Mouse (Mus musculus) forebrain, embryonic 10.5 days (tissue): Measurements from ENCODE around the gene Pik3r1. TPM values are rescaled to one million over a fixed set of nuclear protein-coding genes. Genes with fewer than 3 reads are reported as not detected.

Experiments used
- DNase-seq: peaks from one replicate; pipeline ENCODE4 v3.0.0-alpha.2; 2017; ENCODE audit warnings: low spot score; ENCODE audit errors: extremely low spot score
- H3K27ac ChIP-seq: fragments of 300-500 bp; sonication (generic); 2 replicates; pipeline ENCODE4 v1.5.1; 2016; ENCODE audit warnings: mild to moderate bottlenecking
- H3K27me3 ChIP-seq: fragments of 300-500 bp; sonication (generic); 2 replicates; pipeline ENCODE4 v1.6.1; 2016; ENCODE audit warnings: mild to moderate bottlenecking; ENCODE audit not compliant: poor library complexity, severe bottlenecking
- H3K36me3 ChIP-seq: fragments of 300-500 bp; sonication (generic); replicated peaks from 2 replicates; pipeline ENCODE4 v1.6.1; 2016; ENCODE audit warnings: mild to moderate bottlenecking, moderate library complexity
- H3K4me1 ChIP-seq: fragments of 300-500 bp; sonication (generic); 2 replicates; pipeline ENCODE4 v1.6.1; 2016
- H3K4me3 ChIP-seq: fragments of 300-500 bp; sonication (generic); 2 replicates; pipeline ENCODE4 v1.5.1; 2016; ENCODE audit warnings: mild to moderate bottlenecking, moderate library complexity
- H3K9me3 ChIP-seq: fragments of 300-500 bp; sonication (generic); 2 replicates; pipeline ENCODE4 v1.6.1; 2016; ENCODE audit warnings: mild to moderate bottlenecking, moderate library complexity
- WGBS: fragments of 180-500 bp; shearing (Covaris S2); methylation state at CpG from one replicate; pipeline ENCODE4 v1.1.7; 2016; 5-methylcytosine and 5-hydroxymethylcytosine counted together
- polyA plus RNA-seq: library from polyadenylated mRNA; unstranded; fragments of >200 nt; fragmentation: Nextera tagmentation; extraction: Ambion mirVana; gene quantifications from 2 replicates; pipeline ENCODE4 v1.2.1, GENCODE M21; 2016

The Pik3r1 gene
- 11.5 and 12.5 TPM in 2 replicates for polyA plus RNA-seq

GRCm38 (mm10) chr13:101767809-101768629, at the start of gene Pik3r1:
Gene Pik3r1 (minus strand): TSS chr13:101768217.
- Histone ChIP-seq H3K27me3 (0 out of 2 replicates have a peak, but pooled peaks cover 4% of the 10 kb centered on the region), H3K4me1 (peaks cover 45% of the 10 kb centered on the region), H3K27ac (peak within 1 kb of the TSS; percentile 93), H3K36me3 (no peaks in the 10 kb centered on the region), H3K4me3 (peak within 1 kb of the TSS; percentile 89), H3K9me3 (no peaks in the 10 kb centered on the region)
- under 1% methylated on average over 75 of the region's 76 CpGs for WGBS
- peak; percentile 98 for DNase-seq

GRCm38 (mm10) chr13:101813267-101813900, 45.4 kb upstream of the Pik3r1 start:
- peak; percentile 62 for DNase-seq
- peak overlapping the region; percentile 27 for H3K4me3 ChIP-seq
- peaks cover 25% of the 10 kb centered on the region for H3K4me1 ChIP-seq
- no peaks in the 10 kb centered on the region for H3K9me3 ChIP-seq
- H3K27me3 ChIP-seq, result 0 out of 2 replicates have a peak, but pooled peaks cover 6% of the 10 kb centered on the region
- WGBS, result 16% methylated on average over 10 of the region's 10 CpGs
- H3K36me3 ChIP-seq, result no peaks in the 10 kb centered on the region
- peak overlapping the region; percentile 78 for H3K27ac ChIP-seq

GRCm38 (mm10) chr13:101812341-101812740, 44.3 kb upstream of the Pik3r1 start:
- Histone ChIP-seq H3K9me3 (no peaks in the 10 kb centered on the region), H3K4me3 (no peak overlapping the region), H3K4me1 (peaks cover 25% of the 10 kb centered on the region), H3K36me3 (no peaks in the 10 kb centered on the region), H3K27ac (peak overlapping the region; percentile 57; the same call in 1 of the 2 replicates), H3K27me3 (0 out of 2 replicates have a peak, but pooled peaks cover 6% of the 10 kb centered on the region)
- DNase-seq, result no peak
- 67% methylated on average over 5 of the region's 5 CpGs for WGBS

- Histone ChIP-seq H3K27me3 (0 out of 2 replicates have a peak, but pooled peaks cover 6% of the 10 kb centered on the region), H3K36me3 (no peaks in the 10 kb centered on the region), H3K4me3 (no peak overlapping the region), H3K9me3 (no peaks in the 10 kb centered on the region), H3K4me1 (peaks cover 25% of the 10 kb centered on the region), H3K27ac (peak overlapping the region; percentile 57; the same call in 1 of the 2 replicates)
- 52% methylated on average over 9 of the region's 9 CpGs for WGBS
- DNase-seq, result peak; percentile 23
Measured at GRCm38 (mm10) chr13:101811882-101812281, 43.9 kb upstream of the Pik3r1 start.

GRCm38 (mm10) chr13:101810667-101811066, 42.6 kb upstream of the Pik3r1 start:
- no peak overlapping the region for H3K27ac ChIP-seq
- no peak overlapping the region for H3K4me3 ChIP-seq
- peaks cover 25% of the 10 kb centered on the region for H3K4me1 ChIP-seq
- no peaks in the 10 kb centered on the region for H3K9me3 ChIP-seq
- no peak for DNase-seq
- H3K27me3 ChIP-seq, result 0 out of 2 replicates have a peak, but pooled peaks cover 6% of the 10 kb centered on the region
- WGBS, result 83% methylated on average over 7 of the region's 7 CpGs
- H3K36me3 ChIP-seq, result no peaks in the 10 kb centered on the region

GRCm38 (mm10) chr13:101809796-101810195, 41.8 kb upstream of the Pik3r1 start:
- Histone ChIP-seq H3K9me3 (no peaks in the 10 kb centered on the region), H3K4me3 (no peak overlapping the region), H3K27me3 (0 out of 2 replicates have a peak, but pooled peaks cover 6% of the 10 kb centered on the region), H3K4me1 (peaks cover 25% of the 10 kb centered on the region), H3K27ac (no peak overlapping the region), H3K36me3 (no peaks in the 10 kb centered on the region)
- WGBS, result 90% methylated on average over 3 of the region's 3 CpGs
- no peak for DNase-seq

GRCm38 (mm10) chr13:101805559-101806091, 37.6 kb upstream of the Pik3r1 start:
- Histone ChIP-seq H3K4me1 (peaks cover 13% of the 10 kb centered on the region), H3K27me3 (peaks cover 18% of the 10 kb centered on the region), H3K36me3 (no peaks in the 10 kb centered on the region), H3K9me3 (no peaks in the 10 kb centered on the region), H3K4me3 (no peak overlapping the region), H3K27ac (no peak overlapping the region)
- 80% methylated on average over 3 of the region's 3 CpGs for WGBS
- no peak for DNase-seq

GRCm38 (mm10) chr13:101801372-101802186, 33.6 kb upstream of the Pik3r1 start:
- Histone ChIP-seq H3K9me3 (no peaks in the 10 kb centered on the region), H3K27me3 (peaks cover 35% of the 10 kb centered on the region), H3K4me1 (peaks cover 23% of the 10 kb centered on the region), H3K4me3 (peak overlapping the region; percentile 56), H3K36me3 (no peaks in the 10 kb centered on the region), H3K27ac (peak overlapping the region; percentile 92)
- WGBS, result 3% methylated on average over 41 of the region's 41 CpGs
- DNase-seq, result peak; percentile 70

- peak overlapping the region; percentile 56 for H3K4me3 ChIP-seq
- no peaks in the 10 kb centered on the region for H3K36me3 ChIP-seq
- 24% methylated on average over 10 of the region's 10 CpGs for WGBS
- H3K4me1 ChIP-seq, result peaks cover 24% of the 10 kb centered on the region
- DNase-seq, result no peak
- H3K27me3 ChIP-seq, result peaks cover 35% of the 10 kb centered on the region
- H3K9me3 ChIP-seq, result no peaks in the 10 kb centered on the region
- peak overlapping the region; percentile 92 for H3K27ac ChIP-seq
Measured at GRCm38 (mm10) chr13:101800833-101801371, 32.9 kb upstream of the Pik3r1 start.

- H3K4me1 ChIP-seq, result peaks cover 24% of the 10 kb centered on the region
- H3K27me3 ChIP-seq, result peaks cover 35% of the 10 kb centered on the region
- no peaks in the 10 kb centered on the region for H3K36me3 ChIP-seq
- 80% methylated on average over 13 of the region's 13 CpGs for WGBS
- DNase-seq, result no peak
- no peak overlapping the region for H3K27ac ChIP-seq
- no peak overlapping the region for H3K4me3 ChIP-seq
- no peaks in the 10 kb centered on the region for H3K9me3 ChIP-seq
Measured at GRCm38 (mm10) chr13:101800021-101800596, 32.1 kb upstream of the Pik3r1 start.

- H3K36me3 ChIP-seq, result no peaks in the 10 kb centered on the region
- H3K27ac ChIP-seq, result no peak overlapping the region
- peaks cover 24% of the 10 kb centered on the region for H3K4me1 ChIP-seq
- H3K4me3 ChIP-seq, result no peak overlapping the region
- no peaks in the 10 kb centered on the region for H3K9me3 ChIP-seq
- WGBS, result 96% methylated on average over 2 of the region's 2 CpGs
- H3K27me3 ChIP-seq, result peaks cover 35% of the 10 kb centered on the region
- no peak for DNase-seq
Measured at GRCm38 (mm10) chr13:101799318-101799717, 31.3 kb upstream of the Pik3r1 start.
